Mouse (Mus musculus) spleen, postnatal 36 days (tissue): ENCODE measurements at regions not wholly inside any gene's neighbourhood (a gene's known extent, or its start where the extent isn't known, plus 50 kb on each side); places are given as distances from the start of the nearest gene placed in this dataset.

Source experiments
- DNase-seq, 2 experiments: peaks; one replicate each; pipeline ENCODE4 v3.0.0; 2022; ENCODE audit warnings: low spot score in 2 of 2, mixed read lengths in 1 of 2

GRCm38 (mm10) chr17:47141843-47142215 is 131.5 kb upstream of the Ubr2 start:
- no peak for DNase-seq

- peak; percentile 19 to 23 for DNase-seq
Observed at GRCm38 (mm10) chr17:47140969-47141842, 130.8 kb upstream of the Ubr2 start.

GRCm38 (mm10) chr17:47140241-47140968 is 130.0 kb upstream of the Ubr2 start:
- peak in 1 of 2 experiments; percentile 30 for DNase-seq

GRCm38 (mm10) chr17:47139730-47140231 is 129.4 kb upstream of the Ubr2 start:
- peak; percentile 75 to 77 for DNase-seq

GRCm38 (mm10) chr17:47139171-47139617 is 128.8 kb upstream of the Ubr2 start:
- no peak for DNase-seq

- no peak for DNase-seq
Observed at GRCm38 (mm10) chr17:47138174-47138573, 127.8 kb upstream of the Ubr2 start.

- no peak for DNase-seq
Observed at GRCm38 (mm10) chr17:47135391-47135790, 125.0 kb upstream of the Ubr2 start.

GRCm38 (mm10) chr17:47133785-47134184 is 123.4 kb upstream of the Ubr2 start:
- DNase-seq: no peak

- no peak for DNase-seq
Observed at GRCm38 (mm10) chr17:47127571-47127970, 117.2 kb upstream of the Ubr2 start.

- no peak for DNase-seq
Observed at GRCm38 (mm10) chr17:47123576-47123975, 113.2 kb upstream of the Ubr2 start.

GRCm38 (mm10) chr17:47122221-47122620 is 111.9 kb upstream of the Ubr2 start:
- no peak for DNase-seq

- no peak for DNase-seq
Observed at GRCm38 (mm10) chr17:47118010-47118409, 107.7 kb upstream of the Ubr2 start.

GRCm38 (mm10) chr17:47115754-47116153 is 105.4 kb upstream of the Ubr2 start:
- no peak for DNase-seq

- no peak for DNase-seq
Observed at GRCm38 (mm10) chr17:47115141-47115540, 104.8 kb upstream of the Ubr2 start.

- no peak for DNase-seq
Observed at GRCm38 (mm10) chr17:47114736-47115135, 104.4 kb upstream of the Ubr2 start.

GRCm38 (mm10) chr17:47112556-47113225 is 102.3 kb upstream of the Ubr2 start:
- no peak for DNase-seq

GRCm38 (mm10) chr17:47110836-47111235 is 100.5 kb upstream of the Ubr2 start:
- DNase-seq: no peak

GRCm38 (mm10) chr17:47104328-47104727 is 94.0 kb upstream of the Ubr2 start:
- no peak for DNase-seq

- no peak for DNase-seq
Observed at GRCm38 (mm10) chr17:47095191-47095590, 84.8 kb upstream of the Ubr2 start.

GRCm38 (mm10) chr17:47092076-47092475 is 81.7 kb upstream of the Ubr2 start:
- DNase-seq: no peak

GRCm38 (mm10) chr17:47089769-47090168 is 79.4 kb upstream of the Ubr2 start:
- DNase-seq: no peak

- DNase-seq: no peak
Observed at GRCm38 (mm10) chr17:47069206-47069605, 58.9 kb upstream of the Ubr2 start.
